ENCODE assay signal across 8 mouse cellular contexts in genomic region chr11:117307895-117308786, GRCm38 (mm10).
DNase-seq lines count a peak whose midpoint lies in the region; ATAC-seq and TF ChIP-seq lines count a peak whose summit lies in the region.

No protein-coding gene starts in this region.

- peak overlapping the region; percentile 79 for H3K27ac ChIP-seq in kidney, embryonic 14.5 days (ENCODE audit: low read depth, low read length)
- no peak overlapping the region for H3K27ac ChIP-seq in forebrain, postnatal 0 days (ENCODE audit: low read depth, low read length)
- peak overlapping the region; percentile 35; the same call in 1 of the 2 replicates for H3K27ac ChIP-seq in midbrain, embryonic 12.5 days (replicated peaks)

- no peak overlapping the region for H3K4me3 ChIP-seq in kidney, embryonic 14.5 days (ENCODE audit: low read length)
- H3K4me3 ChIP-seq in forebrain, postnatal 0 days (ENCODE audit: low read depth, low read length): no peak overlapping the region
- H3K4me3 ChIP-seq in midbrain, embryonic 12.5 days: no peak overlapping the region

- WGBS in kidney, embryonic 14.5 days: 18% methylated on average over 13 of the region's 13 CpGs
- 48% methylated on average over 13 of the region's 13 CpGs for WGBS in forebrain, postnatal 0 days
- 42% methylated on average over 13 of the region's 13 CpGs for WGBS in midbrain, embryonic 12.5 days

- no peaks in the 10 kb centered on the region for H3K9me3 ChIP-seq in kidney, embryonic 14.5 days (ENCODE audit: control insufficient read depth, low read length)
- no peaks in the 10 kb centered on the region for H3K9me3 ChIP-seq in forebrain, postnatal 0 days (ENCODE audit: low read length)
- H3K9me3 ChIP-seq in midbrain, embryonic 12.5 days: no peaks in the 10 kb centered on the region

- ATAC-seq in kidney, embryonic 14.5 days (ENCODE audit: low FRiP score, low TSS enrichment): peak; percentile 41
- ATAC-seq in forebrain, postnatal 0 days: peak; percentile 46; the same call in 1 of the 2 replicates
- 0 out of 2 replicates have a peak, but pooled peaks have one; percentile 41 for ATAC-seq in midbrain, embryonic 12.5 days (ENCODE audit: low FRiP score, low read depth)

- H3K4me2 ChIP-seq in kidney, embryonic 14.5 days (replicated peaks; ENCODE audit: low read depth, low read length): peak overlapping the region; percentile 19; the same call in 1 of the 2 replicates
- no peak overlapping the region for H3K4me2 ChIP-seq in forebrain, postnatal 0 days (ENCODE audit: low read depth)
- H3K4me2 ChIP-seq in midbrain, embryonic 12.5 days (replicated peaks): no peak overlapping the region

- no peak for TF ChIP-seq CTCF in forebrain, postnatal 0 days (IDR thresholded peaks at IDR 0.05; ENCODE audit: low read depth)

- H3K4me1 ChIP-seq in kidney, embryonic 14.5 days (ENCODE audit: control insufficient read depth, insufficient read depth, low read length): peaks cover 78% of the 10 kb centered on the region
- H3K4me1 ChIP-seq in forebrain, postnatal 0 days (ENCODE audit: insufficient read depth): 0 out of 2 replicates have a peak, but pooled peaks cover 11% of the 10 kb centered on the region
- H3K4me1 ChIP-seq in midbrain, embryonic 12.5 days: peaks cover 56% of the 10 kb centered on the region

- no peak overlapping the region for H3K9ac ChIP-seq in kidney, embryonic 14.5 days (ENCODE audit: low read depth, low read length)
- H3K9ac ChIP-seq in forebrain, postnatal 0 days: no peak overlapping the region
- no peak overlapping the region for H3K9ac ChIP-seq in midbrain, embryonic 12.5 days (replicated peaks)

- no peaks in the 10 kb centered on the region for H3K27me3 ChIP-seq in kidney, embryonic 14.5 days (ENCODE audit: control insufficient read depth, insufficient read depth, low read length)
- no peaks in the 10 kb centered on the region for H3K27me3 ChIP-seq in forebrain, postnatal 0 days (ENCODE audit: insufficient read depth, low read length)
- H3K27me3 ChIP-seq in midbrain, embryonic 12.5 days: no peaks in the 10 kb centered on the region

- H3K36me3 ChIP-seq in kidney, embryonic 14.5 days (ENCODE audit: control insufficient read depth, insufficient read depth, low read length): no peaks in the 10 kb centered on the region
- no peaks in the 10 kb centered on the region for H3K36me3 ChIP-seq in forebrain, postnatal 0 days (ENCODE audit: insufficient read depth)
- no peaks in the 10 kb centered on the region; the same call in 1 of the 2 replicates for H3K36me3 ChIP-seq in midbrain, embryonic 12.5 days

- DNase-seq in kidney, adult 8-10 months: no peak
- peak; percentile 90 for DNase-seq in adrenal gland, adult 2 months
- no peak for DNase-seq in forebrain, postnatal 0 days
- peak; percentile 83 for DNase-seq in kidney, postnatal 14 days
- DNase-seq in cerebellum, postnatal 25 days: no peak
- DNase-seq in layer of hippocampus, adult 18-20 months (ENCODE audit: low spot score in 2 of 2): no peak

Comparison
In these comparisons a context has a peak if more than half of its experiments do, and no peak if none do; other contexts are left out.
1. DNase-seq: peak in adrenal gland, adult 2 months (single experiment) and kidney, postnatal 14 days (single experiment); none in kidney, adult 8-10 months (0 of 2), forebrain, postnatal 0 days (single experiment), cerebellum, postnatal 25 days (0 of 2) and layer of hippocampus, adult 18-20 months (0 of 2).
2. Peak in every context shown above with its lines, with median percentiles within 50 percentile points of each other: ATAC-seq.